Mouse (Mus musculus) MEL (cell line): ENCODE measurements at regions not wholly inside any gene's neighbourhood (a gene's known extent, or its start where the extent isn't known, plus 50 kb on each side); places are given as distances from the start of the nearest gene placed in this dataset.

ENCODE experiments used
- DNase-seq: peaks from one replicate; pipeline ENCODE4 v3.0.0; 2011; ENCODE audit warnings: low read depth, low spot score
- H3K27ac ChIP-seq: 2 replicates; pipeline ENCODE4 v1.5.1; 2012; ENCODE audit warnings: low read depth, mild to moderate bottlenecking, control low read depth, low read length, moderate library complexity; ENCODE audit not compliant: control insufficient read depth
- H3K27me3 ChIP-seq, 2 experiments: fragments of 150-350 bp in 1 of 2; sonication (generic) in 1 of 2; 2 replicates each; pipeline ENCODE4 v1.6.1; 2012; ENCODE audit warnings: low read length in 2 of 2, mild to moderate bottlenecking in 2 of 2, improper control_type of control experiment in 1 of 2, moderate library complexity in 1 of 2; ENCODE audit not compliant: insufficient read depth in 2 of 2, control insufficient read depth in 1 of 2
- H3K36me3 ChIP-seq, 2 experiments: 2 replicates each; pipeline ENCODE4 v1.6.1; 2012 to 2014; ENCODE audit warnings: low read length in 2 of 2, improper control_type of control experiment in 1 of 2, inconsistent platforms in 1 of 2, mild to moderate bottlenecking in 1 of 2; ENCODE audit not compliant: insufficient read depth in 2 of 2, control insufficient read depth in 1 of 2
- H3K4me1 ChIP-seq, 2 experiments: fragments of 150-350 bp in 1 of 2; sonication (generic) in 1 of 2; 2 replicates each; pipeline ENCODE4 v1.6.1; 2012; ENCODE audit warnings: low read length in 2 of 2, improper control_type of control experiment in 1 of 2, mild to moderate bottlenecking in 1 of 2; ENCODE audit not compliant: insufficient read depth in 2 of 2, control insufficient read depth in 1 of 2
- H3K4me3 ChIP-seq, 2 experiments: fragments of 150-350 bp in 1 of 2; sonication (generic) in 1 of 2; 2 replicates each; pipeline ENCODE4 v1.5.1; 2012; ENCODE audit warnings: low read depth in 2 of 2, low read length in 2 of 2, mild to moderate bottlenecking in 2 of 2, moderate library complexity in 2 of 2, control low read depth in 1 of 2, improper control_type of control experiment in 1 of 2; ENCODE audit not compliant: control insufficient read depth in 1 of 2, insufficient read depth in 1 of 2
- H3K79me2 ChIP-seq: 2 replicates; pipeline ENCODE4 v1.6.1; 2012; ENCODE audit warnings: mild to moderate bottlenecking, low read length, moderate library complexity; ENCODE audit not compliant: control insufficient read depth, poor library complexity, insufficient read depth
- H3K9ac ChIP-seq: 2 replicates; pipeline ENCODE4 v1.6.1; 2012; ENCODE audit warnings: low read depth, mild to moderate bottlenecking, control low read depth, low read length, moderate library complexity; ENCODE audit not compliant: control insufficient read depth, poor library complexity, severe bottlenecking
- H3K9me3 ChIP-seq: fragments of 150-350 bp; sonication (generic); replicated peaks from 2 replicates; pipeline ENCODE4 v1.6.1; 2012; ENCODE audit warnings: mild to moderate bottlenecking, low read length, improper control_type of control experiment, moderate library complexity; ENCODE audit not compliant: insufficient read depth
- CHD1 ChIP-seq: IDR thresholded peaks from 2 replicates; pipeline ENCODE4 v1.6.1; 2012; ENCODE audit warnings: low read depth, mild to moderate bottlenecking, inconsistent platforms, low read length, improper control_type of control experiment
- EP300 ChIP-seq, 2 experiments: IDR thresholded peaks; 2 replicates each; pipeline ENCODE4 v1.6.1; 2011; ENCODE audit warnings: improper control_type of control experiment in 2 of 2, low read length in 2 of 2, low read depth in 1 of 2, mild to moderate bottlenecking in 1 of 2
- ETS1 ChIP-seq: IDR thresholded peaks from 2 replicates; pipeline ENCODE4 v1.6.1; 2012; ENCODE audit warnings: low read depth, mild to moderate bottlenecking, inconsistent platforms, low read length, improper control_type of control experiment, moderate library complexity
- GATA1 ChIP-seq: IDR thresholded peaks from 2 replicates; pipeline ENCODE4 v1.6.1; 2011; ENCODE audit warnings: low read depth, low read length, improper control_type of control experiment
- HCFC1 ChIP-seq: IDR thresholded peaks from 2 replicates; pipeline ENCODE4 v1.6.1; 2012; ENCODE audit warnings: low read depth, mild to moderate bottlenecking, inconsistent platforms, low read length, improper control_type of control experiment, moderate library complexity
- MAX ChIP-seq: IDR thresholded peaks from 2 replicates; pipeline ENCODE4 v1.6.1; 2011; ENCODE audit warnings: low read length, improper control_type of control experiment
- MAZ ChIP-seq: IDR thresholded peaks from 2 replicates; pipeline ENCODE4 v1.6.1; 2012; ENCODE audit warnings: low read depth, mild to moderate bottlenecking, inconsistent platforms, low read length, improper control_type of control experiment
- NELFE ChIP-seq: IDR thresholded peaks from 2 replicates; pipeline ENCODE4 v1.6.1; 2011; ENCODE audit warnings: low read depth, low read length, improper control_type of control experiment
- POLR2AphosphoS2 ChIP-seq: IDR thresholded peaks from 2 replicates; pipeline ENCODE4 v1.6.1; 2011; ENCODE audit warnings: low read length, improper control_type of control experiment
- POLR2AphosphoS5 ChIP-seq: IDR thresholded peaks from 2 replicates; pipeline ENCODE4 v1.6.1; 2012; ENCODE audit warnings: low read depth, borderline replicate concordance, mild to moderate bottlenecking, inconsistent platforms, low read length, moderate library complexity, mixed read lengths
- RAD21 ChIP-seq: IDR thresholded peaks from 2 replicates; pipeline ENCODE4 v1.6.1; 2011; ENCODE audit warnings: mild to moderate bottlenecking, low read depth, low read length, improper control_type of control experiment
- SIN3A ChIP-seq: IDR thresholded peaks from 2 replicates; pipeline ENCODE4 v1.6.1; 2012; ENCODE audit warnings: low read length, improper control_type of control experiment, inconsistent platforms
- SMC3 ChIP-seq: IDR thresholded peaks from 2 replicates; pipeline ENCODE4 v1.6.1; 2011; ENCODE audit warnings: low read depth, low read length, improper control_type of control experiment
- UBTF ChIP-seq: IDR thresholded peaks from 2 replicates; pipeline ENCODE4 v1.6.1; 2012; ENCODE audit warnings: low read depth, mild to moderate bottlenecking, inconsistent platforms, low read length, improper control_type of control experiment, moderate library complexity, borderline replicate concordance; ENCODE audit not compliant: insufficient read depth
- USF1 ChIP-seq: IDR thresholded peaks from 2 replicates; pipeline ENCODE4 v1.6.1; 2014; ENCODE audit warnings: low read depth, mild to moderate bottlenecking, inconsistent platforms, low read length, improper control_type of control experiment, moderate library complexity
- ZC3H11A ChIP-seq: IDR thresholded peaks from 2 replicates; pipeline ENCODE4 v1.6.1; 2012; ENCODE audit warnings: low read depth, mild to moderate bottlenecking, inconsistent platforms, low read length, improper control_type of control experiment
- ZNF384 ChIP-seq: IDR thresholded peaks from 2 replicates; pipeline ENCODE4 v1.6.1; 2012; ENCODE audit warnings: low read depth, mild to moderate bottlenecking, inconsistent platforms, low read length, improper control_type of control experiment

DNA sequence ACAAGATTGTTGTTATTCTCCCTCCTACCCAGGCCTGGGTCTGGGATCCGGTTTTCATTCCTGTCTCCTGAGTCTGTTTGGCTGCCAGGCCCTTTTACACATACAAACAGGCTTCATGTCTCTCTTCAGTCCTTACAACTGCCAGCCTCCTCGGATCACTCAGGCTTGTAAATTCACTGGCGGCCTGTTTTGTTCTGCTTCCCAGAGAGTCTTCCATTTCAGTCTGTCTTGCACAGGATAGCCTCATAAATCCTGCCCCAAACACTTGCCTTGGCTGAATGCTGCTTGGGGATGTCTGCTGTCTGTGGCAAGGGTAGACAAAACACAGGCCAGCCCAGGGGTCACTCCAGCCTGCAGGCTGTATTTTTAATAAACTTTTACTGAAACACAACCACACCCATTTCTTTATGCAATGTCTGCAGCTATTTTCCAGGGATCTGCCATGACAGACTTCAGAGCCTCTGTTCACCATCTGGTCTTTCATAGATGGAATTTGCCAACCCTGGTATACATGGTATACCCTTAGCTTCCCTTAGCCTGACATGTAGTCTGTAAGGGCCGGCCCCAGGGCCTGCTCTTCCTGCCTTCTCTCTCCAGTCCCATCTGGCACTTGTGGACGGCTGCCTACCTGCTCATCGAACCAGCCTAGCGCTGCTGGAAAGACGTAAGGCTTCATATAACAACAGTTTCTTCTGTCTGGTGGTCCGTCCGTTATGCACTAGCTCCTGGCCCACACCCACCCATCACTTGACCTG is 149.0 kb upstream of the Mocs1 start:
- no peak for TF ChIP-seq UBTF
- TF ChIP-seq CHD1 = no peak
- TF ChIP-seq SMC3 = no peak
- TF ChIP-seq POLR2AphosphoS5 = no peak
- TF ChIP-seq EP300 (IDR thresholded peaks at IDR 0.05; ENCODE audit: low read depth in 1 of 2, low read length in 2 of 2) = no peak
- TF ChIP-seq MAZ = no peak
- no peak for TF ChIP-seq HCFC1
- TF ChIP-seq ZC3H11A = no peak
- no peak for TF ChIP-seq ZNF384
- no peak for TF ChIP-seq SIN3A
- no peak for TF ChIP-seq NELFE
- no peak for TF ChIP-seq POLR2AphosphoS2
- TF ChIP-seq RAD21 = no peak
- Histone ChIP-seq H3K9me3 (no peaks in the 10 kb centered on the region), H3K79me2 (no peaks in the 10 kb centered on the region), H3K27me3 (no peaks in the 10 kb centered on the region), H3K36me3 (no peaks in the 10 kb centered on the region), H3K9ac (no peak overlapping the region), H3K4me1 (no peaks in the 10 kb centered on the region), H3K4me3 (no peak overlapping the region), H3K27ac (no peak overlapping the region)
- no peak for DNase-seq

GRCm38 (mm10) chr17:49281344-49281743 is 146.8 kb upstream of the Mocs1 start:
- Histone ChIP-seq H3K4me3 (no peak overlapping the region), H3K9me3 (no peaks in the 10 kb centered on the region), H3K27ac (no peak overlapping the region), H3K9ac (no peak overlapping the region), H3K27me3 (no peaks in the 10 kb centered on the region), H3K36me3 (no peaks in the 10 kb centered on the region), H3K79me2 (no peaks in the 10 kb centered on the region), H3K4me1 (no peaks in the 10 kb centered on the region)
- DNase-seq = no peak
- TF ChIP-seq ETS1 = no peak
- no peak for TF ChIP-seq USF1
- no peak for TF ChIP-seq CHD1
- TF ChIP-seq POLR2AphosphoS2 = no peak
- no peak for TF ChIP-seq MAX
- TF ChIP-seq GATA1 = no peak
- TF ChIP-seq UBTF = no peak
